Mouse (Mus musculus) hindbrain, embryonic 10.5 days (tissue): ENCODE data around the gene Crabp2. TPM values are rescaled to one million over a fixed set of nuclear protein-coding genes. Genes with fewer than 3 reads are reported as not detected.

ENCODE experiments used
- DNase-seq: peaks from one replicate; pipeline ENCODE4 v3.0.0-alpha.2; 2017; ENCODE audit warnings: low spot score
- H3K27ac ChIP-seq: fragments of 300-500 bp; sonication (generic); 2 replicates; pipeline ENCODE4 v1.5.1; 2016; ENCODE audit warnings: mild to moderate bottlenecking, moderate library complexity
- H3K27me3 ChIP-seq: fragments of 300-500 bp; sonication (generic); 2 replicates; pipeline ENCODE4 v1.6.1; 2016; ENCODE audit warnings: mild to moderate bottlenecking; ENCODE audit not compliant: poor library complexity, insufficient read depth, severe bottlenecking
- H3K36me3 ChIP-seq: fragments of 300-500 bp; sonication (generic); 2 replicates; pipeline ENCODE4 v1.6.1; 2016; ENCODE audit warnings: mild to moderate bottlenecking, moderate library complexity
- H3K4me1 ChIP-seq: fragments of 300-500 bp; sonication (generic); replicated peaks from 2 replicates; pipeline ENCODE4 v1.6.1; 2016; ENCODE audit warnings: mild to moderate bottlenecking
- H3K4me3 ChIP-seq: fragments of 300-500 bp; sonication (generic); 2 replicates; pipeline ENCODE4 v1.5.1; 2016; ENCODE audit warnings: mild to moderate bottlenecking, moderate library complexity
- H3K9me3 ChIP-seq: fragments of 300-500 bp; sonication (generic); 2 replicates; pipeline ENCODE4 v1.6.1; 2016; ENCODE audit warnings: mild to moderate bottlenecking, moderate library complexity
- WGBS: fragments of 180-500 bp; shearing (Covaris S2); methylation state at CpG from one replicate; pipeline ENCODE4 v1.1.7; 2016; 5-methylcytosine and 5-hydroxymethylcytosine counted together
- polyA plus RNA-seq: library from polyadenylated mRNA; unstranded; fragments of >200 nt; fragmentation: Nextera tagmentation; extraction: Ambion mirVana; gene quantifications from 2 replicates; pipeline ENCODE4 v1.2.1, GENCODE M21; 2016

Crabp2 gene
- polyA plus RNA-seq, 1 experiment from 2014 or later: 1,072 TPM

GRCm38 (mm10) chr3:87949955-87950515 is 1.6 kb downstream of the Crabp2 start:
- DNase-seq: peak; percentile 71
- Histone ChIP-seq H3K27ac (peak overlapping the region; percentile 97), H3K9me3 (no peaks in the 10 kb centered on the region), H3K4me3 (peak overlapping the region; percentile 75), H3K36me3 (peaks cover 37% of the 10 kb centered on the region), H3K4me1 (peaks cover 87% of the 10 kb centered on the region), H3K27me3 (no peaks in the 10 kb centered on the region)
- 2% methylated on average over 13 of the region's 13 CpGs for WGBS

- peaks cover 74% of the 10 kb centered on the region for H3K4me1 ChIP-seq
- H3K36me3 ChIP-seq: peaks cover 40% of the 10 kb centered on the region
- H3K4me3 ChIP-seq: peak overlapping the region; percentile 75
- H3K27me3 ChIP-seq: no peaks in the 10 kb centered on the region
- 15% methylated on average over 12 of the region's 12 CpGs for WGBS
- H3K27ac ChIP-seq: peak overlapping the region; percentile 97
- no peak for DNase-seq
- no peaks in the 10 kb centered on the region for H3K9me3 ChIP-seq
Observed at GRCm38 (mm10) chr3:87951946-87952345, 3.5 kb downstream of the Crabp2 start.

GRCm38 (mm10) chr3:87952440-87952839 is 4.0 kb downstream of the Crabp2 start:
- H3K4me3 ChIP-seq: peak overlapping the region; percentile 75
- H3K9me3 ChIP-seq: no peaks in the 10 kb centered on the region
- H3K27ac ChIP-seq: peak overlapping the region; percentile 97
- peaks cover 72% of the 10 kb centered on the region for H3K4me1 ChIP-seq
- WGBS: 3% methylated on average over 5 of the region's 5 CpGs
- peak; percentile 60 for DNase-seq
- H3K36me3 ChIP-seq: peaks cover 40% of the 10 kb centered on the region
- H3K27me3 ChIP-seq: no peaks in the 10 kb centered on the region

DNA sequence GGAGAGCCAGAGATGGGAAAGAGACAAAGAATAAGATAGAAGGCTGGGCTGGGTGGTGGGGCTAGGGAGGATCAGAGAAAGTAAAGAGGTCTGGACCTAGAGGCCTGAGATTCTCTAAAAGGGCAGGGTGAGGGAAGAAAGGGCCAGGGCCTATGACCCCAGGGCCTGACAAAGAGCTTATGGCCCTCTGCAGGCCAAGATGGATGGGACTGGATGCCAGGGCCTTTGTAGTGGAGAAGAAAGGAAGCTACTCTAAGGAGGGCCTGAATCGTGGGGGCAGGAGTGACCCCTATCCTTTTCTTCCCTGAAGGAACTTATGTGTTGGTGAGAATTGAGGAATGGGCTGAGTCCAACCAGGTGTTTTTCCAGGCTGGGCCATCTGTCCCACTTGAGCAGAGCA is 9.6 kb downstream of the Crabp2 start:
- peak overlapping the region; percentile 57; the same call in 1 of the 2 replicates for H3K4me3 ChIP-seq

GRCm38 (mm10) chr3:87958476-87958875 is 10.0 kb downstream of the Crabp2 start:
- H3K27me3 ChIP-seq: no peaks in the 10 kb centered on the region
- H3K9me3 ChIP-seq: no peaks in the 10 kb centered on the region
- 15% methylated on average over 4 of the region's 4 CpGs for WGBS
- peaks cover 52% of the 10 kb centered on the region for H3K4me1 ChIP-seq
- peak overlapping the region; percentile 57 for H3K4me3 ChIP-seq
- H3K36me3 ChIP-seq: peaks cover 19% of the 10 kb centered on the region
- DNase-seq: no peak
- peak overlapping the region; percentile 94 for H3K27ac ChIP-seq

More for the DNA sequence above, 9.6 kb downstream of the Crabp2 start:
- 0% methylated on average over 1 of the region's 1 CpGs for WGBS
- Histone ChIP-seq H3K36me3 (peaks cover 23% of the 10 kb centered on the region), H3K4me1 (peaks cover 57% of the 10 kb centered on the region), H3K27ac (peak overlapping the region; percentile 94), H3K9me3 (no peaks in the 10 kb centered on the region), H3K27me3 (no peaks in the 10 kb centered on the region)
- peak; percentile 74 for DNase-seq

- peak overlapping the region; percentile 57 for H3K4me3 ChIP-seq
- no peaks in the 10 kb centered on the region for H3K9me3 ChIP-seq
- H3K27me3 ChIP-seq: no peaks in the 10 kb centered on the region
- H3K27ac ChIP-seq: peak overlapping the region; percentile 94
- H3K4me1 ChIP-seq: peaks cover 50% of the 10 kb centered on the region
- DNase-seq: peak; percentile 75
- H3K36me3 ChIP-seq: peaks cover 14% of the 10 kb centered on the region
- WGBS: 27% methylated on average over 1 of the region's 1 CpGs
Observed at GRCm38 (mm10) chr3:87958967-87959366, 10.5 kb downstream of the Crabp2 start.

DNA sequence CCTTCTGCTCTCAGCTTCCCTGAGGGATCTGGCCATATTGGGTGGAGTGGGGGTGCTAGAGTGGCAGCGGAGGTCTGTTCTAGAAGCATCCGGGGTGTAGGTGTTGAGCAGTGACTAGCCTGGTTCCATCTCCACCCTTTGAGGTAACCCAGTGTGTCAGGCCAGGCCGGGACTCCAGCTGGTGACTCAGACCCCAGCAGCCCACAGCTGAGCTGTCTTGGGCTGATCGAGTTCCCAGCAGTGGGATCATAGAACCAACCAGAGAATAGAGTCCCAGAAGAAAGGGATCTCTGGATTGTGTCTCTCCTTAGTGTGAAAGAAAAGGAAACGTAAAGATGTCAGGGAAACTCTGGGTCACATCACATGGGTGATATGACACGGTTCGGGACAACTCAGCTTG is 10.9 kb downstream of the Crabp2 start:
- peak overlapping the region; percentile 57; the same call in 1 of the 2 replicates for H3K4me3 ChIP-seq
- H3K4me1 ChIP-seq: peaks cover 50% of the 10 kb centered on the region
- no peaks in the 10 kb centered on the region for H3K9me3 ChIP-seq
- DNase-seq: no peak
- WGBS: 44% methylated on average over 7 of the region's 7 CpGs
- no peaks in the 10 kb centered on the region for H3K27me3 ChIP-seq
- peak overlapping the region; percentile 94 for H3K27ac ChIP-seq
- H3K36me3 ChIP-seq: peaks cover 10% of the 10 kb centered on the region

DNA sequence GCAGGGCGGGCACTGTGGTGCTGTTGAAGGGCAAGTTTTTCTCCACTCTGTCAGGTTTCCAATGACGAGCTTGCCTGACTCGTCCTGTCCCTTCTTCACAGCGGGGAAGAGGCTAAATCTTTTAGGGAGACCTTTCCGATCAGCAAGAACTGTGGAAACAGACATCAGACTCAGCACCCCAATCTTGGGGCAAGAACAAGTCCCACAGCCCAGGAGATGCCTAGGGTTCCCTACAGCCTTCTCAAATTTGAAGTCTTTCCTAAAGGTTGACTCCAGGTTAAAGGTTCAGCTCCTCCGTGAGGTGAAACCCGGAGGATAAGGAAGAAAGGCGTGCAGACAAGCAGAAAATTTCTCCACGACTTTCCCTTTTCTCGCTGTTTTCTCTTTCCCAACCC is 11.7 kb downstream of the Crabp2 start:
- no peak for DNase-seq
- H3K36me3 ChIP-seq: peaks cover 2% of the 10 kb centered on the region; the same call in 1 of the 2 replicates
- H3K4me1 ChIP-seq: peaks cover 50% of the 10 kb centered on the region
- peak overlapping the region; percentile 94 for H3K27ac ChIP-seq
- H3K9me3 ChIP-seq: no peaks in the 10 kb centered on the region
- H3K4me3 ChIP-seq: peak overlapping the region; percentile 57
- 3% methylated on average over 10 of the region's 10 CpGs for WGBS
- H3K27me3 ChIP-seq: no peaks in the 10 kb centered on the region

- peak overlapping the region; percentile 57 for H3K4me3 ChIP-seq
- H3K4me1 ChIP-seq: peaks cover 50% of the 10 kb centered on the region
- DNase-seq: peak; percentile 95
- peak overlapping the region; percentile 94 for H3K27ac ChIP-seq
- H3K9me3 ChIP-seq: no peaks in the 10 kb centered on the region
- H3K27me3 ChIP-seq: no peaks in the 10 kb centered on the region
- no peaks in the 10 kb centered on the region for H3K36me3 ChIP-seq
- under 1% methylated on average over 27 of the region's 27 CpGs for WGBS
Observed at GRCm38 (mm10) chr3:87960586-87961191, 12.2 kb downstream of the Crabp2 start.

GRCm38 (mm10) chr3:87970184-87970938 is 21.9 kb downstream of the Crabp2 start:
- DNase-seq: peak; percentile 80
- H3K27me3 ChIP-seq: peaks cover 5% of the 10 kb centered on the region; the same call in 1 of the 2 replicates
- H3K4me3 ChIP-seq: peak overlapping the region; percentile 87
- H3K9me3 ChIP-seq: no peaks in the 10 kb centered on the region
- H3K36me3 ChIP-seq: peaks cover 22% of the 10 kb centered on the region
- under 1% methylated on average over 21 of the region's 21 CpGs for WGBS
- peaks cover 58% of the 10 kb centered on the region for H3K4me1 ChIP-seq
- H3K27ac ChIP-seq: peak overlapping the region; percentile 95

DNA sequence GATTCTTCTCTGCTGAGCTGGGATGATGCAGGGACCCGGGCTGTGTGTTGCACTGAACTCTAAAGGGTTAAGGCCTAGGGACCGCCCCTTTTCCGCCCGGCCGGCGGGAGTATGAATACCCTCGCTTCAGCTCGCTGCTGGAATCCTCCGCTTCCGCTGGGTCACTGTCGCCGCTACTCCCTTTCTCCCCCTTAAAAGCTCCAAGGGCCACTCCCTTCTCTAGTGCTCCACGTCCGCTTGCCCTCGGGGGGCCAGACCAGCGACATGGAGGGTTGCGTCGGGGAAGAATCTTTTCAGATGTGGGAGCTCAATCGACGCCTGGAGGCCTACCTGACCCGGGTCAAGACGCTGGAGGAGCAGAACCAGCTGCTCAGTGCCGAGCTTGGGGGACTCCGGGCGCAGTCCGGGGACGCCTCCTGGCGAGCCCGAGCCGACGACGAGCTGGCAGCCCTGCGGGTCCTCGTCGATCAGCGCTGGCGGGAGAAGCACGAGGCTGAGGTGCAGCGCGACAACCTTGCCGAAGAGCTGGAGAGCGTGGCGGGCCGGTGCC is 22.5 kb downstream of the Crabp2 start, which contains the start of gene Nes:
Gene Nes, plus strand, starts transcription at position 140 of the 550 bp plus-strand sequence.
- no peaks in the 10 kb centered on the region for H3K9me3 ChIP-seq
- peaks cover 5% of the 10 kb centered on the region; the same call in 1 of the 2 replicates for H3K27me3 ChIP-seq
- peaks cover 64% of the 10 kb centered on the region for H3K4me1 ChIP-seq
- peak; percentile 93 for DNase-seq
- peak within 1 kb of the TSS; percentile 87 for H3K4me3 ChIP-seq
- H3K36me3 ChIP-seq: peaks cover 29% of the 10 kb centered on the region
- under 1% methylated on average over 44 of the region's 44 CpGs for WGBS
- peak within 1 kb of the TSS; percentile 95 for H3K27ac ChIP-seq

DNA sequence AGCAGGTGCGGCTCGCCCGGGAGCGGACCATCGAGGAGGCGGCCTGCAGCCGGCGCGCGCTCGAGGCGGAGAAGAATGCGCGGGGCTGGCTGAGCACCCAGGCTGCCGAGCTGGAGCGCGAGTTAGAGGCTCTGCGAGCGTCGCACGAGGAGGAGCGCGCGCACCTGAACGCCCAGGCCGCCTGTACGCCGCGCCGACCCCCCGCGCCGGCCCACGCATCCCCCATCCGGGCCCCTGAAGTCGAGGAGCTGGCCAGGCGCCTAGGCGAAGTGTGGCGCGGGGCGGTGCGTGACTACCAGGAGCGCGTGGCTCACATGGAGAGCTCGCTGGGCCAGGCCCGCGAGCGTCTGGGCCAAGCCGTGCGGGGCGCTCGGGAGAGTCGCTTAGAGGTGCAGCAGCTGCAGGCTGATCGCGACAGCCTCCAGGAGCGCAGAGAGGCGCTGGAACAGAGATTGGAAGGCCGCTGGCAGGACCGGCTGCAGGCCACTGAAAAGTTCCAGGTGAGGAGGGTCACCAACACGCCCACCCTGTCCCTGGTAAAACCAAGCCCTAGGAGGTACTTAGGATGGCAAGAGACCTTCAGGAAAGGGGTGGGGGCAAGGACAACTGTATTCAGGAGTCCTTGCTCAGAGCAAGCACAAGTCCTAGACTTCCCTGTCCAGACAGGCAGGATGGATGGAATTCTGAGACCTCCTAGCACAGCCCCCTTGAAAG is 23.2 kb downstream of the Crabp2 start:
- peak; percentile 51 for DNase-seq
- H3K9me3 ChIP-seq: no peaks in the 10 kb centered on the region
- under 1% methylated on average over 60 of the region's 60 CpGs for WGBS
- peaks cover 64% of the 10 kb centered on the region for H3K4me1 ChIP-seq
- H3K36me3 ChIP-seq: peaks cover 35% of the 10 kb centered on the region
- peak overlapping the region; percentile 87 for H3K4me3 ChIP-seq
- H3K27ac ChIP-seq: peak overlapping the region; percentile 95
- peaks cover 5% of the 10 kb centered on the region; the same call in 1 of the 2 replicates for H3K27me3 ChIP-seq
